ENCODE assay signal across 11 mouse cellular contexts in genomic region chr14:30560803-30561389, GRCm38 (mm10). TPM values are rescaled to one million over a fixed set of nuclear protein-coding genes. Genes with fewer than 3 reads are reported as not detected.
DNase-seq lines count a peak whose midpoint lies in the region; ATAC-seq and TF ChIP-seq lines count a peak whose summit lies in the region.
"Had no signal": no experiment of that assay in that cellular context is flagged by ENCODE, and none has a peak within 500 bp of the region (broad histone marks: within the 10 kb centered on the region; RNA-seq: fewer than 3 reads in every experiment).

No protein-coding gene starts in this region.

- peak; percentile 21; the same call in 1 of the 2 replicates for TF ChIP-seq CTCF in liver, embryonic 14.5 days (IDR thresholded peaks at IDR 0.05; ENCODE audit: low read depth)

- peak; percentile 57 for DNase-seq in kidney, adult 9 months
- DNase-seq in kidney, postnatal 4 days = no peak
- peak; percentile 44 for DNase-seq in ZHBTc4 (ENCODE audit: low read depth, low spot score)
- no peak for DNase-seq in liver, embryonic 14.5 days (ENCODE audit: low read depth in 3 of 3, low spot score in 3 of 3)
- no peak for DNase-seq in cerebellum, postnatal 25 days
- no peak for DNase-seq in left cerebral cortex, postnatal 4 days
- no peak for DNase-seq in ovary, postnatal 36 days (ENCODE audit: low spot score)

- H3K36me3 ChIP-seq in hindbrain, embryonic 16.5 days (ENCODE audit: control insufficient read depth, insufficient read depth, low read length) = peaks cover 33% of the 10 kb centered on the region
- peaks cover 50% of the 10 kb centered on the region for H3K36me3 ChIP-seq in liver, embryonic 14.5 days (replicated peaks; ENCODE audit: control insufficient read depth, insufficient read depth, low read depth)

- TF ChIP-seq EP300 in liver, embryonic 14.5 days (IDR thresholded peaks at IDR 0.05; ENCODE audit: low read depth) = no peak

- H3K9me3 ChIP-seq in hindbrain, embryonic 16.5 days (ENCODE audit: control insufficient read depth, low read length) = no peaks in the 10 kb centered on the region
- H3K9me3 ChIP-seq in liver, embryonic 14.5 days (ENCODE audit: control insufficient read depth, low read length) = no peaks in the 10 kb centered on the region
- H3K9me3 ChIP-seq: limb, embryonic 12.5 days had no signal

- no peak overlapping the region for H3K4me3 ChIP-seq in hindbrain, embryonic 16.5 days (ENCODE audit: low read length)
- no peak overlapping the region for H3K4me3 ChIP-seq in liver, embryonic 14.5 days (ENCODE audit: insufficient read depth in 1 of 2, low read depth in 2 of 2, low read length in 2 of 2)
- H3K4me3 ChIP-seq: gastrocnemius, adult 2 months; limb, embryonic 12.5 days had no signal

- no peak overlapping the region for H3K9ac ChIP-seq in hindbrain, embryonic 16.5 days (ENCODE audit: low read depth, low read length)
- H3K9ac ChIP-seq in liver, embryonic 14.5 days (replicated peaks) = no peak overlapping the region
- H3K9ac ChIP-seq: limb, embryonic 12.5 days had no signal

- 0 out of 2 replicates have a peak, but pooled peaks have one; percentile 21 for ATAC-seq in hindbrain, embryonic 16.5 days
- ATAC-seq in liver, embryonic 14.5 days (ENCODE audit: insufficient read depth) = no peak

- WGBS in hindbrain, embryonic 16.5 days = 86% methylated on average over 13 of the region's 13 CpGs
- WGBS in liver, embryonic 14.5 days (ENCODE audit: insufficient replicate concordance) = 79% methylated on average over 13 of the region's 13 CpGs

- H3K4me2 ChIP-seq in hindbrain, embryonic 16.5 days (ENCODE audit: low read length) = no peak overlapping the region
- no peak overlapping the region for H3K4me2 ChIP-seq in liver, embryonic 14.5 days (ENCODE audit: low read depth)
- H3K4me2 ChIP-seq: limb, embryonic 12.5 days had no signal

- intact Hi-C loops in left cerebral cortex, postnatal 4 days (cut with DNase I) = no loop called here

- peaks cover 5% of the 10 kb centered on the region for H3K4me1 ChIP-seq in hindbrain, embryonic 16.5 days (ENCODE audit: control insufficient read depth, insufficient read depth, low read depth, low read length)
- H3K4me1 ChIP-seq in liver, embryonic 14.5 days (replicated peaks; ENCODE audit: control insufficient read depth in 2 of 2, insufficient read depth in 2 of 2, low read length in 1 of 2) = peaks cover 24 to 30% of the 10 kb centered on the region in 2 experiments
- H3K4me1 ChIP-seq: limb, embryonic 12.5 days had no signal

- no peak overlapping the region for H3K27ac ChIP-seq in hindbrain, embryonic 16.5 days (ENCODE audit: low read depth, low read length)
- peak overlapping the region; percentile 81 for H3K27ac ChIP-seq in liver, embryonic 14.5 days
- H3K27ac ChIP-seq: limb, embryonic 12.5 days had no signal

- no peaks in the 10 kb centered on the region for H3K27me3 ChIP-seq in hindbrain, embryonic 16.5 days (replicated peaks; ENCODE audit: control insufficient read depth, insufficient read depth, low read length)
- no peaks in the 10 kb centered on the region for H3K27me3 ChIP-seq in liver, embryonic 14.5 days (ENCODE audit: control insufficient read depth, insufficient read depth, low read length)
- H3K27me3 ChIP-seq: CH12.LX; limb, embryonic 12.5 days had no signal

RNA-seq across cellular contexts. Expression of gene Tkt, which starts 12.7 kb away (rescaled TPM):
- polyA plus RNA-seq in hindbrain, embryonic 16.5 days (2015; fragmentation: Nextera tagmentation; extraction: Ambion mirVana) = 301 and 314 TPM in 2 replicates
- 132 and 153 TPM in 2 replicates for polyA plus RNA-seq in liver, embryonic 14.5 days (2012; rRNA removed)
- polyA plus RNA-seq in liver, embryonic 14.5 days (2014; fragmentation: Nextera tagmentation; extraction: Ambion mirVana) = 86.7 and 98.4 TPM in 2 replicates
- 100 to 1,000 TPM; 314 to 322 TPM for total RNA-seq in left cerebral cortex, postnatal 4 days (2021)

Comparison
In these comparisons a context has a peak if more than half of its experiments do, and no peak if none do; other contexts are left out.
1. DNase-seq: peak in kidney, adult 9 months (single experiment) and ZHBTc4 (single experiment); none in kidney, postnatal 4 days (0 of 2), liver, embryonic 14.5 days (0 of 3), cerebellum, postnatal 25 days (0 of 2), left cerebral cortex, postnatal 4 days (single experiment) and ovary, postnatal 36 days (single experiment).